Mouse (Mus musculus) cortical plate, adult 2 months (tissue): ENCODE measurements around the gene Leng8.

Experiments used
- CTCF ChIP-seq: fragments of 200-500 bp; IDR thresholded peaks from 2 replicates; pipeline ENCODE4 v1.5.1; 2011; ENCODE audit warnings: mild to moderate bottlenecking, control low read depth, low read length; ENCODE audit not compliant: insufficient read depth; ENCODE audit errors: extremely low read depth
- POLR2A ChIP-seq: fragments of 200-500 bp; IDR thresholded peaks from 2 replicates; pipeline ENCODE4 v1.6.1; 2011; ENCODE audit warnings: mild to moderate bottlenecking, low read length, control low read depth; ENCODE audit not compliant: insufficient read depth; ENCODE audit errors: extremely low read depth

GRCm38 (mm10) chr7:4147836-4148235 is 11.0 kb downstream of the Leng8 start:
- TF ChIP-seq CTCF, result no peak
- TF ChIP-seq POLR2A, result no peak
